Mouse (Mus musculus): ENCODE data around the gene Lonp1. TPM values are rescaled to one million over a fixed set of nuclear protein-coding genes. Genes with fewer than 3 reads are reported as not detected.

The Lonp1 gene
- polyA plus RNA-seq, 1 experiment from 2014 or later, result 53.7 TPM

DNA sequence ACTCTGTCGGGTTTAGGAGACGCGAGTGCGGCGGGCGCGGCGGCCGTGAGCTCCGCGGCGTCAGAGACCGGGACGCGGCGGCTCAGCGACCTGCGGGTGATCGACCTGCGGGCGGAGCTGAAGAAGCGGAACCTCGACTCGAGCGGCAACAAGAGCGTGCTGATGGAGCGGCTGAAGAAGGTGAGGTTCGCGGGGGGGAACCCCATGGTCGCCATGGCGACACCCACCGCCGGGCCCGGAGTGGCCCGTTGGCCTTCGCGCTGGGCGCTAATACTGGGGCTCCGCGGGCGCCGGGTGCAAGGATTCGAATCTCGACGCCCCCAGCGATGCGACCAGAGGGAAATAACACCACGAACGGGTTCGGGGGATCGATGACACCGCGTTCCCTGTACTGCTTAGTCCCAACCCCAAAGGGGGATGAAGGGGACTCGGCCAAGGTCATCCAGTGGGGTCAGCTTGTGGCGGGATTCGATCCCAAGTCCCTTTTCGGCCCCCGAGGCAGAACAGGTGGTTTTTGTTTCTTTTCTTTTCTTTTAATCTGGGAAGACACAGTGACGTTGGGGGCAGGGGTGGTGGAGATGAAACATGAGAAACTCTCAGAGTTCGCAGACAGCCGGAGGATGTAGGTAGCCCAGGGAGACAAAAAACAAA, 41.4 kb downstream of the Lonp1 start:
- Histone ChIP-seq H3K27me3 (no peaks in the 10 kb centered on the region), H3K36me3 (peaks cover 68% of the 10 kb centered on the region), H3K9ac (peak overlapping the region; percentile 93), H3K9me3 (no peaks in the 10 kb centered on the region), H3K4me3 (peak overlapping the region; percentile 90), H3K27ac (peak overlapping the region; percentile 95), H3K4me1 (peaks cover 49% of the 10 kb centered on the region), H3K4me2 (peak overlapping the region; percentile 71)
- ATAC-seq (ENCODE audit: insufficient number of reproducible peaks, insufficient read depth, low FRiP score, low TSS enrichment, low read depth), result no peak
- under 1% methylated on average over 61 of the region's 61 CpGs for WGBS

DNA sequence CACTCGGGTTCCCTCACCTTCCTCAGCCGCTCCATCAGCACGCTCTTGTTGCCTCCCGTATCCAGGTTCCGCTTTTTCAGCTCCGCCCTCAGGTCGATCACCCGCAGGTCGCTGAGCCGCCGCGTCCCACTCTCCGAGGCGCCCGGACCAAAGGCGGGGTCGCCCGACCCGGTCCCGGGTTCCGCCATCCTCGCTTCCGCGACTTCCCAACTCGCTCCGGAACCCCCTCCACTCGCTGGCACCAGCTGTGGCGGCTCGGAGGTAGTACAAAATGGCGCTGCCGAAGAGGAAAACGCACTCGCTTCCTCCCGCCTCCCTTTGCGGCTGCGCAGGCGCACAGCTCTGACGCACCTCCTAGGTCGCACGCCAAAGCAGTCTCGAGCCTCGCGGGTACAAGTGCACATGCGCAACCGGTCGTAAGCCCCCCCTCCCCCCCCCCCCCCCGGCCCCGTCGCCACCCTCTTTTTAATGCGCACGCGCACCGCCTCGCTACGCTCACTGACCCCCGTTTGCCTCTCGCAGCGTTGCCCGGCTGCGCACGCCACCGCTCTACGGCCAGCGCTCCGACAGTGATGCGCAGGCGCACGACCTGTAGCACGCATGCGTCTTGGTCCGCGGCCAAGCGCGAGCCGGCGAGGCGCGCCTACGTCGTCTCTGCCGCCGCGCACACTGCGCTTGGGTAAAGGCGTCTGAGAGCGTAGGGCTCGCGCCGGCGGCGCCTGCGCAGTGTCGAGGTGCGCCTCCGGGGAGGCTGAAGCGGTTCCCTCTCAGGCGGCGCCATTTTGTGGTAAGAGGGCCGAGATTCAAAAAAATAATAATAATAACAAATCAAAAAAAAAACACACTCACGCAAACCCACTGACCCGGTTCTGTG, 42.2 kb downstream of the Lonp1 start, which contains the start of the genes Safb2 and Safb:
Gene Safb2 (minus strand): TSS at position 329 of the 874 bp plus-strand sequence.
Gene Safb (plus strand): TSS at position 569 of the 874 bp plus-strand sequence.
- peak; percentile 95 for ATAC-seq (ENCODE audit: insufficient number of reproducible peaks, insufficient read depth, low FRiP score, low TSS enrichment, low read depth)
- H3K36me3 ChIP-seq, result peaks cover 66% of the 10 kb centered on the region
- WGBS, result under 1% methylated on average over 95 of the region's 101 CpGs
- no peaks in the 10 kb centered on the region for H3K9me3 ChIP-seq
- peak within 1 kb of the TSS; percentile 93 for H3K9ac ChIP-seq
- H3K27me3 ChIP-seq, result no peaks in the 10 kb centered on the region
- peak within 1 kb of the TSS; percentile 89 for H3K4me2 ChIP-seq
- H3K27ac ChIP-seq, result peak within 1 kb of the TSS; percentile 95
- H3K4me1 ChIP-seq, result peaks cover 47% of the 10 kb centered on the region
- peak within 1 kb of the TSS; percentile 90 for H3K4me3 ChIP-seq

DNA sequence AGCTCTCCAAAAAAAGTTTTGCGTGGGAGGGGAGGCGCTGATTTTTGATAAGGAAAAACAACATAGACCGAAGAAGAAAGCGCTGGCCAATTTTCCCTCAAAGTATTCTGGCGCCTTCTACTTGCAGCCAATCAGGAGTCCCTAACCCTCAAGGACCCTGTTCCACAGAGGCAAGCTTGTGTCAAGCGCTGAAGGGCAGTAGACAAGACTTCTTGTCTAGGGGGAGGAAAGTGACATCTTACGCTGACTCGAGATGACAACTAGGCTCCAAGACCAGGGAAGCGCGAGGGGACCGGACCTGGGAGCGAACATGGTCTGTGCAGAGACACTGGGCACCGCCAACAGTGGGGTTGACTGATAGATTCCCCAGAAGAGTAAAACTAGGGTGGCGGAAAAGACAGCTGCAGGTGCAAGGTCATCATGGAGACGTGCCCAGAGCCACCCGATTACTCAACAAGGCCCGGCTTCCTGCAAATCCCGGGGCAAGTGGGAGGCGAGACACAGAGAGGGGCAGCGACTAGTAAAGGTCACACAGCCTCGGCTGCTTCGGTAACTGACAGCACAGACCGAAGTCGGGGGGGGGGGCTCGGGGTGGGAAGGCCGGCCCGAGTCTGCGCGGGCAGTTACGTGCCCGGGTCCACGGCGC, 43.0 kb downstream of the Lonp1 start:
- Histone ChIP-seq H3K4me1 (peaks cover 47% of the 10 kb centered on the region), H3K9me3 (no peaks in the 10 kb centered on the region)
- peak; percentile 11 for ATAC-seq (ENCODE audit: insufficient number of reproducible peaks, insufficient read depth, low FRiP score, low TSS enrichment, low read depth)

DNA sequence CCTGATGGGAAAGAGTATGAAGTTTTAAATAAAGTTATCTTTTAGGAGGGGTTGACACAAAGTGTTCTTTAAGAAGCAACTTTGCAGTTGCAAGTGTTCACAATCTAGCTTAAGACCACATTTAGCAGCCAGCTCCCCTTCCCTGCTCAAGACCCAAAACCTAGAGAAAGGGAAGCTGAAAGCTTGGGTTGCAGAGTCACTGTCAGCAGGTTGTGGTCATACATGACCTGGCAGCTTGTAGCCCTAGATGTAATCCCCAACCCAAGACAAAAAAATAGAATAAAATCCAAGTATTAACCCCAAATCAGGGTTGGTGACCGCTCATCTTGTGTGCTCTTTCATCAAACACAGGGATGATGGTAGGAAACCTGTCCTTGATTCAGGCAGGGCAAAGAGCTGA, 43.6 kb downstream of the Lonp1 start:
- peak overlapping the region; percentile 90 for H3K9ac ChIP-seq
- peak overlapping the region; percentile 89 for H3K4me2 ChIP-seq
- H3K9me3 ChIP-seq, result no peaks in the 10 kb centered on the region
- H3K4me1 ChIP-seq, result peaks cover 47% of the 10 kb centered on the region
- H3K27me3 ChIP-seq, result no peaks in the 10 kb centered on the region
- WGBS, result 70% methylated on average over 1 of the region's 1 CpGs
- no peak overlapping the region for H3K27ac ChIP-seq
- H3K36me3 ChIP-seq, result peaks cover 66% of the 10 kb centered on the region
- H3K4me3 ChIP-seq, result peak overlapping the region; percentile 90
- no peak for ATAC-seq (ENCODE audit: insufficient number of reproducible peaks, insufficient read depth, low FRiP score, low TSS enrichment, low read depth)

More for the DNA sequence above, 43.0 kb downstream of the Lonp1 start:
- H3K4me3 ChIP-seq, result peak overlapping the region; percentile 90
- peak overlapping the region; percentile 89 for H3K4me2 ChIP-seq
- peak overlapping the region; percentile 93 for H3K27ac ChIP-seq
- H3K27me3 ChIP-seq, result no peaks in the 10 kb centered on the region
- H3K9ac ChIP-seq, result peak overlapping the region; percentile 90
- H3K36me3 ChIP-seq, result peaks cover 66% of the 10 kb centered on the region
- WGBS, result 3% methylated on average over 33 of the region's 33 CpGs

DNA sequence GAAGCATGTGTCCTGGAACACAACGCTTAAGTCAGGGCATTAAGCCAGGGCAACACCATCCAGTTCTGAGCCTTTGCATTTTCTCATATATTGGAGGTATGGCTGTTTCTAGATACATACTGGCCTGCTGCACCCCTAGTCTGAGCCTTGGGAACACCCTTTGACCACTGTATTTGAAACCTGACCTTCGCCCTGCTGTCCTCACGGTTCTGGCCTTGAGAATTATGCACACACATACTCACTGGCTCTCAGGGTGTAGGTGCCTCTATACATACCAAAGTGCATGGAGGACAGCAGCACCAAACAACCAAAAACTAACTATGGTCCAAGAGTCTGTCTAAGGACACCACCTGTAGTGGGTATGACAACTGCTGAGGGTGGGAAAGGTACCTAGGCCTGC, 53.7 kb downstream of the Lonp1 start:
- ATAC-seq (ENCODE audit: insufficient number of reproducible peaks, insufficient read depth, low FRiP score, low TSS enrichment, low read depth), result no peak
- H3K27me3 ChIP-seq, result no peaks in the 10 kb centered on the region
- no peak overlapping the region for H3K9ac ChIP-seq
- no peak overlapping the region for H3K4me3 ChIP-seq
- peaks cover 92% of the 10 kb centered on the region for H3K36me3 ChIP-seq
- WGBS, result 94% methylated on average over 3 of the region's 3 CpGs
- H3K4me2 ChIP-seq, result no peak overlapping the region
- no peaks in the 10 kb centered on the region for H3K4me1 ChIP-seq
- no peaks in the 10 kb centered on the region for H3K9me3 ChIP-seq
- no peak overlapping the region for H3K27ac ChIP-seq

DNA sequence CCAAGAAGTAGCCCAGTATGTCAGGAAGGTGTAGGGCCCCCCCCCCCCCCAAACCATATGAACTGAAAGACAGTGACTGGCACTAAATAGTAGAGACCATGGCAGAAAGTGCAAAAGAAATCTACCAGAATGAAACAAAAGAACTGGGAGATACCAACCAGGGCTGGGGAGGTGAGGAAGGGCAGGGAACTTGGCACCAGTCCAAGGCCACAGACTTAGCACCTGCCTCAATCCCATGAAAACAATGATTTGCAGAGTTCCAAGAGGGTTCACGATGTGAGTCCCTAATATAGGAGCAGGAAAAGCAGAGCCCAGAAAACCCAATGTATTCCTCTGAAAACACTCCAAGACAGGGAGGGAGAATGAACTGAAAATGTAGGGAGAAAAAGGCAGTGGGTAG, 54.5 kb downstream of the Lonp1 start:
- H3K4me2 ChIP-seq, result no peak overlapping the region
- no peak overlapping the region for H3K27ac ChIP-seq
- no peaks in the 10 kb centered on the region for H3K9me3 ChIP-seq
- H3K9ac ChIP-seq, result no peak overlapping the region
- peaks cover 92% of the 10 kb centered on the region for H3K36me3 ChIP-seq
- ATAC-seq (ENCODE audit: insufficient number of reproducible peaks, insufficient read depth, low FRiP score, low TSS enrichment, low read depth), result no peak
- H3K27me3 ChIP-seq, result no peaks in the 10 kb centered on the region
- no peak overlapping the region for H3K4me3 ChIP-seq
- H3K4me1 ChIP-seq, result no peaks in the 10 kb centered on the region
- 77% methylated on average over 1 of the region's 1 CpGs for WGBS

DNA sequence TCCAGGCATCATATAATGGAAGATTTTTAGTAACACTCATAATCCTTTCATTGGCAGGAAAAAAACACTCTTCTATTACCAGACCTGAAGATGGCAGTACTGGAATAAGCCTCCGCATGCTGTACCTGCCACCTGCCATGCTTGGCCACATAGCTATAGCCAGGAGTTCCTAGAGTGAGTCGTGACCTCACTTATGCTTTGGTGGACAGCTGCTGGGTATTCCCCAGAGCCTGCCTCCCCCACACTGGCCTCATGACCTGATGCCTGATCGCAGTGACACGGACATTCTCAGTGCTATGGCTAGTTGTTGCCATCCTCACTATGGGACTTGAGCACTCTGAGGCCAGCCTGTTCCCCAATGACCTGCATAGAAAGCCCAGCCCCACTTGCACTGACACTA, 56.4 kb downstream of the Lonp1 start:
- no peak overlapping the region for H3K4me2 ChIP-seq
- no peak overlapping the region for H3K9ac ChIP-seq
- H3K27me3 ChIP-seq, result no peaks in the 10 kb centered on the region
- H3K36me3 ChIP-seq, result peaks cover 98% of the 10 kb centered on the region
- no peaks in the 10 kb centered on the region for H3K9me3 ChIP-seq
- WGBS, result 86% methylated on average over 4 of the region's 4 CpGs
- no peak overlapping the region for H3K27ac ChIP-seq
- no peak overlapping the region for H3K4me3 ChIP-seq
- no peak for ATAC-seq (ENCODE audit: insufficient number of reproducible peaks, insufficient read depth, low FRiP score, low TSS enrichment, low read depth)
- H3K4me1 ChIP-seq, result no peaks in the 10 kb centered on the region

DNA sequence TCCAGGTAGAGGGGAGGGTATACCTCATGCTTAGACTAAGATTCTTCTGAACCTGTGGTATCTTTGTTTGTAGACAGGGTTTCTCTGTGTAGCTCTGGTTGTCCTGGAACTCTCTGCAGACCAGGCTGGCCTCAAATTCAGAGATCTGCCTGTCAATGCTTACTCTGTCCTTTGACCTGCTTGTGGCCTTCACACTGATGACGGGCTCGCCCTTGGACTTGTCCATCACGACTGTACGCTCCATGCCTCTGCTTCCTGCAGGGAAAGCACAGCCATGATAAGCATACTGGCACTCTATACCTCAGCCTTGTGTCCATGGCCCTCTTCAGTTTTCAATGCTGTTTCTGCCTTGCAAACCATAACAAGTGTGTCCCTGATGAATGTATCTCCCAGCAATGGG, 59.3 kb downstream of the Lonp1 start:
- peaks cover 100% of the 10 kb centered on the region for H3K36me3 ChIP-seq
- 91% methylated on average over 4 of the region's 4 CpGs for WGBS
- no peaks in the 10 kb centered on the region for H3K4me1 ChIP-seq
- no peak for ATAC-seq (ENCODE audit: insufficient number of reproducible peaks, insufficient read depth, low FRiP score, low TSS enrichment, low read depth)
- no peaks in the 10 kb centered on the region for H3K27me3 ChIP-seq
- H3K9ac ChIP-seq, result no peak overlapping the region
- no peaks in the 10 kb centered on the region for H3K9me3 ChIP-seq
- H3K4me2 ChIP-seq, result no peak overlapping the region
- H3K4me3 ChIP-seq, result no peak overlapping the region
- no peak overlapping the region for H3K27ac ChIP-seq

DNA sequence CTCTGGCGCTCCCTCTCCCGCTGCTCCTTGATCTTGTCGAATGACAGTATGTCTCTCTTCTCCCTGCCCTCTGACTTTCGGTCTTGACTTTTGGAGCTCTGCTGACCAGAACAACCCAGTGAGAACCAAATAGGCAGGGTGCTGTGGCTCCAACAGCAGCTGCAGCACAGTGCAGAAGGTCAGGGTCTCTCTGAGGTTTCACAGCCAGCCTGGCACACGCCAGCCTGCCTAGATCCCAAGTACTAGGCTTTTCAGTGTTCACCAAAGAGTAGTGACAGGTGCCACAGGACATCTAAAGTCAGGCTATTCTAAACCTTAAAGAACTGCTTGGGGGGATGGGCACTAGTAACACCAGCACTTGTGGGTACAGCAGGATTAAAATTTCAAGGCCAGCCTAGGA, 59.8 kb downstream of the Lonp1 start:
- Histone ChIP-seq H3K9me3 (no peaks in the 10 kb centered on the region), H3K4me2 (no peak overlapping the region), H3K27ac (no peak overlapping the region), H3K36me3 (peaks cover 100% of the 10 kb centered on the region), H3K9ac (no peak overlapping the region), H3K4me3 (no peak overlapping the region), H3K27me3 (no peaks in the 10 kb centered on the region), H3K4me1 (no peaks in the 10 kb centered on the region)
- WGBS, result 93% methylated on average over 5 of the region's 5 CpGs
- no peak for ATAC-seq (ENCODE audit: insufficient number of reproducible peaks, insufficient read depth, low FRiP score, low TSS enrichment, low read depth)

DNA sequence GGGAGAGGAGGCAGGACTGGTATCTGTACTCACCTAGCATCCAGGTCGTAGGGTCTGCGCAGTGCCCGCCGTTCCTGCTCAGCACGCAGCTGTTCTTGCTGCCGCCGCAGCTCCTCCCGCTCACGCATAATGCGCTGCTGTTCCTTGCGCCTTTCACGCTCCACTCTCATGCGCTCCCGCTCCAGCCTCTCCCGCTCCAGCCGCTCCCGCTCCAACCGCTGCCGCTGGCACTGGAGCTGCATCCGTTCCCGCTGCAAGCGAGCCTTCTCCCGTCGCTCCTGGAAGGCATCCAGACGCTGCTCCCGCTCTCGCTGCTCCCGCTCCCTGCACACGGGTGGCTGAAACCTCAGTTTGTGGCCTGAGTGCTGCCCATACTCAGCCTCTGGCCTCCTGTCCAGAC, 60.4 kb downstream of the Lonp1 start:
- no peak overlapping the region for H3K9ac ChIP-seq
- no peak overlapping the region for H3K27ac ChIP-seq
- H3K4me2 ChIP-seq, result no peak overlapping the region
- peaks cover 100% of the 10 kb centered on the region for H3K36me3 ChIP-seq
- H3K27me3 ChIP-seq, result no peaks in the 10 kb centered on the region
- no peaks in the 10 kb centered on the region for H3K9me3 ChIP-seq
- ATAC-seq (ENCODE audit: insufficient number of reproducible peaks, insufficient read depth, low FRiP score, low TSS enrichment, low read depth), result no peak
- WGBS, result 92% methylated on average over 29 of the region's 29 CpGs
- H3K4me1 ChIP-seq, result no peaks in the 10 kb centered on the region
- no peak overlapping the region for H3K4me3 ChIP-seq
